Mouse (Mus musculus): Measurements from ENCODE around the gene Sstr3.

Gene Sstr3

DNA sequence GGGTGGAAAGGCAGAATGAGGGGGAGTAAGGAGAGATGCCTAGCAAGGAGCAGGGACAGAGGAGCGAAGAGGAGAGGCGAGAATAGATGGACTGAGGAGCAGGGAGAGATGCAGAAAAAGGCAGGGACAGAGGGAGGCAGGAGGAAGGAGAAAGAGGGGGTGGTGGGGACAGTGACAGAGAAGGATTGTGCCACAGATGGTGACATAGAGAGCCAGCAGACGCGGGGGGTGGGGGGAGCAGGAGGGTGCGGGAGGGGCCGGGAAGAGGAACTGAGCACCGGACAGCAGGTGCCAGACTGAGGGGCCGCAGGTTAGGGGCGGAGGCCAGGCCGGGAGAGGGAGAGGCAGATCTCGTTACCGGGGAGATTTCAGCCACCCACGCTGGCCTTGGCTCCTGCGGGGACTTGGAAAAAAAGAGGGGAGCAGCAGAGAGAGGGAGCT, at the start of gene Sstr3:
Gene Sstr3 (minus strand): TSS at position 125 of the 441 bp plus-strand sequence.
- in situ Hi-C loops (cut with MboI; ENCODE audit: low pct_unique_long_range_greater_than_20kb in 1 of 2, low sequenced_read_pairs in 2 of 2, unreplicated experiment in 1 of 2) = loop anchor here in 1 of 2 experiments (5.0 kb wide), 1 partner anchor 43 kb away; no protein-coding TSS in a partner anchor

DNA sequence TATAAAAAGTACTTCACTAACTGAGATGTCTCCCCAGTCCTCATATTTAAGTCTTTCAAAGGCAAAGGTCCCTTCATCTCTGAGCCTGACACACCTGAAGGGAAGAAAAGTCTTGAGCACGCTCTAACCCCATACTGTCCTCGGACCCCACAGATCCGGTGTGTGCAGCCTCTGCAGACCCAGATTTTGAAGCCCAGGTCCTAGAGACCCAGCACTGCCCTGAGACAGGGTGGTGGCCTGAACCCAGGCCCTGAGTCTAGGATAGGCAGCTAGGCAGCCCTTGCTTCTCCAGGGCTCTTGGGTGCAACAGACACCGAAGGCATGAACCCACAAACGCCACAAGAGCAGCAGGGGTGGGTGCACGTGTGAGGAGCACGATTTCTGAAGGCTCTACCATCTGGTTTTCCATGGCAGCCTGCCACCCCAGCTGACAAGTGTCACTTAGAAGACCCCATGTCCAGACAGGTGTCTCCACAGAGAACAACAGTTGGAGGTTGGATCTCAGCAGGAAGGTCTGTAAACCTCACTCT, 49.5 kb upstream of the Sstr3 start:
- in situ Hi-C loops (cut with MboI; ENCODE audit: low pct_unique_long_range_greater_than_20kb in 1 of 2, low sequenced_read_pairs in 2 of 2, unreplicated experiment in 1 of 2) = no loop called here

DNA sequence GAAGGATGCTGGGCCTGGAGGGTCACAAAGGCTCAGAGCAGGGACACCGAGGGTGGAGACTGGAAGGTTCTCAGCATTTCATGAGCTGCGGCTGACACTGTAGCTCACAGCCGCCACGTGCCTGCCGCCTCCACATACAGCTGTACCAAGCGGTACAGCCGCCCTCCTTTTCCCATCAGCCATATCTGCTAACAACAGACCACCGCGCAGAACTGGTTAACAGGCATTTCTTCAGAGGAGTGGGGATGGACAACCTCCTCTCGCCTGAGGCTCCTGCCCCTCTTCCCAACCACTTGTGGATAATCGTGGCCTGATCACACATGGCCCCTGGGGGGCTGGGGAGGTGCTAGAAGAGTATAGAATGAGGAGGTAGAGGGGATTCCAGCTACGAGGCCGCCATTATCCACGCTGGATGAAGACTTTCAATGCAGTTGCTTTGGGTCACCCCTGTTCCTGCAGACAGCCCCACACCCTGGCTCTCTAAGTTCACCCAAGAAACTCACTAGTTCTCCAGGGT, 48.0 kb upstream of the Sstr3 start:
- in situ Hi-C loops (cut with MboI; ENCODE audit: low pct_unique_long_range_greater_than_20kb in 1 of 2, low sequenced_read_pairs in 2 of 2, unreplicated experiment in 1 of 2) = no loop called here

DNA sequence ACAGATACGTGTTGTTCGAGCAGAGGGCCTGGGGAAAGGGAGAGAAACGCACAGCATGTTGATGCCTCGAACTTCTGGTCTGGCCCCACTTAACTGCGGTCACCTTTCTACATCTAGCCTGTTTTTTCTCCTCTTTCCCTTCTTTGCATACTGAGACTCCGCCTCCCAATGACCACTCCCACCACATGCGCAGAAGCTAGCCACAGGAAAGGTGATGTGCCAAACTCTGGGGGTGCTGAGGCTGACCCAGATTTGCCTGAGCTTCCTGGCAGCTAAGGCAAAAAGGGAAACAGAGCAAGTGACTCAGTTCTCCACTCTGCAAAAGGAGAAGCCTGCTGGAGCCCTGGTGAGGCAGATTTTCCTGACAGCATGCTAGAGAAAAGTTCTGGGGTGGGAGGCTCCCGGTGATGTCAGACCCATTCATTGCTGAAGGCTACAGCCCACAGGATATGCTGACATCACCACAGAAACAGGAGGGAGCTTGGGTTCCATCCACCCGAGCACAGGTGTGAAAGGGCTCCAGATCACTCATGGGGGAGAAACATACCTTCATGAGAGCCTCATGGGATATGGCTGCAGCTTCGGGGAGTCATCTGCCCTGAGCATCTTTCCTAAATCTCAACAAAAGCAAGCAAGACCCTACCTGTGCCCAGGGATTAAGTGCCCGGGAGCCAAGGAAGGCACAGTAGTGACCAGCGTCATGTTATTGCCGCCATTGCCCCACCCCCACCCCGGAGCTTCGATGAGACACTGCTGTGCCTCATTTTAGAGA, 47.4 kb upstream of the Sstr3 start:
- in situ Hi-C loops (cut with MboI; ENCODE audit: low pct_unique_long_range_greater_than_20kb in 1 of 2, low sequenced_read_pairs in 2 of 2, unreplicated experiment in 1 of 2) = no loop called here

DNA sequence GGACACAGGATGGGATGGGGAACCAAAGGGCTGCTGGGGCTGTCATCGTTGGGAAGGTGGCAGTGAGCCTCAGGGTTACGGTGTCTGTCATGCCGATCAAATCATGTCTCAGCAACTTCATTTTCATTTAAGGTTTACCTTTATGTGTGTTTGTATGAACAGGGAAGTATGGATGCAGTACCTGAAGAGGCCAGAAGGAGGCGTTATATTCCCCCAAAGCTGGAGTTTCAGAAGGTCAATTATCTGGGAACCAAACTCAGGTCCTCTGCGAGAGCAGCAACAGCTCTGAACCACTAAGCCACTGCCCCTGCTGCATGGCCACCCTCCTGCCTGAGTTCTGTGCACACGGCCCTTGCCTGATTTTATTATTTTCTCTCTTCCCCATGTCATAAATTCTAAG, 46.3 kb upstream of the Sstr3 start:
- in situ Hi-C loops (cut with MboI; ENCODE audit: low pct_unique_long_range_greater_than_20kb in 1 of 2, low sequenced_read_pairs in 2 of 2, unreplicated experiment in 1 of 2) = no loop called here

DNA sequence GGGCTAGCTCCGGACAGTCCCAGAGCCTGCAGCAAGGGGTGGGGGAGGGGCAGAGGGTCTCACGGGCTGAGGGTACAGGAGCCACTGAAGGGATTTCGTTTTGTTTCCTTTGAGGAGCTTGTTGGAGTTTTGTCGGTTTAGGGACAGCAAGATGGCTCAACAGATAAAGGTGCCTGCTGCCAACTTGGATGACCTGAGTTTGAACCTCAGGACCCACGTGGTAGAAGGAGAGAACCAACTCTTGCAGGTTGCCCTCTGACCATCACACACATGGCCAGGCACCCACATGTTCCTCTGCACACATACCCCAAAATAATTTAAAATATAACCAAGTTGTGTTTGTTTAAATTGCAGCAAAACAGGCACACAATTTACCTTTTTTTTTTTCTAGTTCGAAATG, 45.5 kb upstream of the Sstr3 start:
- in situ Hi-C loops (cut with MboI; ENCODE audit: low pct_unique_long_range_greater_than_20kb in 1 of 2, low sequenced_read_pairs in 2 of 2, unreplicated experiment in 1 of 2) = loop anchor here in 1 of 2 experiments (5.0 kb wide), 1 partner anchor 43 kb away; no protein-coding TSS in a partner anchor

DNA sequence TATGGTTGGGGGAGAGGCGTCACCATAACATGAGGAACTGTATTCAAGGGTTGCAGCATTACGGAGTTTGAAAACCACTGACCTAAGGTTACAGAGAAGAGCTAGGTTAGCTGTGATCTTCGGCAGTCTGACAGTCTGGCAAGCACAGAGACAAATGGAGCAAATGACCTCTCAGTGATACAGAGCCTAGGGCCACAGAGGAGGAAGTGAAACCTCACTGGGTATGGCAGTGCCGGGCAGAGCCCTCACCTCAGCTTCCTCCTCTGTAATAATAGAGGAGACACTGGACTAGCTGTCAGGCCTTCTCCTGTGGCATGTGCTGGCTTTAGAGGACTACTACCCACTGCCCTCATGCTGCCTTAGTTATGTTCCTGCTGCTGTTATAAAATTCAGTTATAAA, 44.4 kb upstream of the Sstr3 start:
- in situ Hi-C loops (cut with MboI; ENCODE audit: low pct_unique_long_range_greater_than_20kb in 1 of 2, low sequenced_read_pairs in 2 of 2, unreplicated experiment in 1 of 2) = loop anchor here in 1 of 2 experiments (5.0 kb wide), 1 partner anchor 42 kb away; no protein-coding TSS in a partner anchor

DNA sequence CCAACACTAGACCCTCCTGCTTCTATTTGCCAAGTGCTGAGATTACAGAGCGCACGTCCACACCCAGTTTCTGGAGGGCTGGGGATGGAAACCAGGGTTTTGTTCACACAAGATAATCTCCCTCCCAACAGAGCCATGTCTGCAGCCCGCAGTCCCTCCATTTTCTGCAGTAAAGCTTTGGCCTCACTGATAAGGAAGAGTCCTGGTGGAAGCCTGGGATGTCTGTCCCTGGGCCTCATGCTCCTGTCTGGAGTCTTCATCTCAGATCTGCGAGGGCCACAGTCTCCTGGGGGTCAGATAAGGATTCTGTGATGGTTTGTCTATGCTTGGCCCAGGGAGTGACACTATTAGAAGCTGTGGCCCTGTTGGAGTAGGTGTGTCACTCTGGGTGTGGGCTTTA, 43.6 kb upstream of the Sstr3 start:
- in situ Hi-C loops (cut with MboI; ENCODE audit: low pct_unique_long_range_greater_than_20kb in 1 of 2, low sequenced_read_pairs in 2 of 2, unreplicated experiment in 1 of 2) = loop anchor here in 1 of 2 experiments (5.0 kb wide), 1 partner anchor 41 kb away; no protein-coding TSS in a partner anchor

DNA sequence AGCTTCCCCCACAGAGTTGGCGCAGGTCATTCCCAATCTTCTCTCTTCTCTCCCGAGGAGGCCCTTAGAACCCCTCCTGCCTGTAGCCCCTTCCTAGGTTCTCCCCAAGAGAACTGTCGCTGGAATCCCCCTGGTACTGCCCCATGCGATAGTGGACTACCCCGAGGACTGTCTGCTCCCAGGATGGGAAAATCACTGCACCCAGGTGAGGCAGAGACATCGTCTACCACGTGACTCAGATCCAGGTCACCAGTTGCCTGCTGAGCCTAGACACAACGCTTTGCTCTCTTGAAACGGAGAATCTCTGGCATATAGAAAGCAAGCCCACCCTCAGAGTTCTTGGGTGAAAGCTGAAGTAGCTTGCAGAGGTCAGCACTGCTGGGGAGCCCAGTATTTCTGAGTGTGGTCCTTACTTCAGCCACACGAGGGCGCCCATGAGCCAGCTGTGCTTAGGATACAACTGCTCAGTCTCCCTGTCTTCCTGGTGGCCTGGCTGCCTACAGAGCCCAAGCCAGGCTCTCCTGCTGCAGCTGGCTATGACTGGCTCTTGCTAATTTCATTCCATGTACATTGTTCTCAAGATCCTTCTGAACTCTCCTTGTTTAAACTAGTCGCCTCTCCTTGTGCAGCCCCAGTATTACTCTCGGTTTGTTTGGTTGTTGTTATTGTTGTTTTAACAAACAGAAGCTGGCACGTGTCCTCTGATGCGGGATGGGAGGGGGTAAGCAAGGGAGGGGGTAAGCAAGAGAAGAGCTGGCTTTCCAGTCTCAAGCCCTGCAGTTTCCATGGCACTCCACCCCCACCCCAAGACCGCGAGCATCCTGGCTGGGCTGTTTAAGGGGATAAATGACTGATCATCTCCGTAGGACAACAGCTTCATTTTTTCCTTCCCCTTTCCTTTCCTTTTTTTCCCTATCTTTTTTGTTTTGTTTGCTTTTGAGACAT, 42.8 kb upstream of the Sstr3 start:
- in situ Hi-C loops (cut with MboI; ENCODE audit: low pct_unique_long_range_greater_than_20kb in 1 of 2, low sequenced_read_pairs in 2 of 2, unreplicated experiment in 1 of 2) = loop anchor here in 1 of 2 experiments (5.0 kb wide), 1 partner anchor 40 kb away; no protein-coding TSS in a partner anchor

DNA sequence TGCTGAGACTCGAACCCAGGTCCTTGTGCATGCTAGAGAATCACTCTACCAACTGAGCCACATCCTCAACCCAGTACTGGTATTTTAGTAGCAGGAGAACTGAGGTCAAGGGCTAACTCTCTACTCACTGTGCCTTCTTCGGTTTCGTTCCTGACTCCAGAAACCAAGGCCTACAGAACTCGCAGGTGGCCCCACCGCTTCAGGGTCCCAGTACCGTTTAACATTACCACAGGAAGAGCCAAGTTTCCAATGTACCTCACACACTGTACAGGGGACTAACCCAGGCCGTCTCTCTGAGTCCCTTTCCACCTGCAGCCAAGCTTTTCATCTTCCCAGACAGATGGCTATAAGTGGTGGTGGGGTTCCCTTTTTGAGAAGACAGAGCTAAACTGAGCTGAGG, 40.9 kb upstream of the Sstr3 start:
- in situ Hi-C loops (cut with MboI; ENCODE audit: low pct_unique_long_range_greater_than_20kb in 1 of 2, low sequenced_read_pairs in 2 of 2, unreplicated experiment in 1 of 2) = loop anchor here in 1 of 2 experiments (5.0 kb wide), 1 partner anchor 38 kb away; no protein-coding TSS in a partner anchor

DNA sequence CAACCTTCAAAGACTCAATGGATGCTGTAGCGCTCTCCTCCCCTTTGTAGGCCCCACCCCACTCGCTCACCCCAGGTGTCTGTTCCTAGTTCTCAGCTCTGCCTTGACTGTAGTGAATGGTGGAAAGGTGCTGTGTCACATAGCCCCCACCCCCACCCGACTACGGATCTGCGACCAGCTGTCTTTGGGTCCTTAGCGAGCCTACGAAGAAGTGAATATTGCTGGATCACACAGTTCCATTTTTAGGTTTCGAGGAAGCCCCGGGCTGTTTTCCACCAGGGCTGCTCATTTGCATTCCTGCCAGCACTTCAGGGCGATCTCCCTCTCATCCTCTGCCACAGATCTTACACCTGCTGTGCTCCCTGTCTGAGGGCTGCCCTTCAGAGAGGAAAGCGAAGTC, 38.9 kb upstream of the Sstr3 start:
- in situ Hi-C loops (cut with MboI; ENCODE audit: low pct_unique_long_range_greater_than_20kb in 1 of 2, low sequenced_read_pairs in 2 of 2, unreplicated experiment in 1 of 2) = no loop called here

DNA sequence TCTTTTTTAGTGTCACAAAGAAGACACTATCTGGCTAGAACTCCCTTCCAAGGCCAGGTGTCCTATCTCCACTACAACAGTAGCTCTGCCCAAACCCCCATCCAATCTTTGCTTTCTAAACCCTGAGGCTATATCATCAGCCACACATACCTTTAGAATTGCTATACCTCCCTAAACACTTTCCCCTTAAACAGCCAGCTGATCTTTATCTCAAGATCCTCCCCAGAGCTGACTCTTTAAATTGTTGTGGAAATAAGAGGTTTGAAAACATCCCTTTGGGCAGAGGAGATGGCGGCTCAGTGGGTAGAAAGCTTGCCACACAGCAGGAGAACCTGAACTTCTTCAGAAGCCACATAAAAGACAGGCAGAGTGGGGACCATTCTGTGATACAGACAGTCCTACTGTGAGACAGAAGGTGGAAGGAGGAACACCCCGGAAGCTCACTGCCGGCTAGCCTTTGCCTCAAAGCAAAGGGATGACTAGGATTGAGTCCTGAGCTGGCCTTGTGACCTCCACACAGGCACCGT, 31.9 kb upstream of the Sstr3 start:
- in situ Hi-C loops (cut with MboI; ENCODE audit: low pct_unique_long_range_greater_than_20kb in 1 of 2, low sequenced_read_pairs in 2 of 2, unreplicated experiment in 1 of 2) = no loop called here

DNA sequence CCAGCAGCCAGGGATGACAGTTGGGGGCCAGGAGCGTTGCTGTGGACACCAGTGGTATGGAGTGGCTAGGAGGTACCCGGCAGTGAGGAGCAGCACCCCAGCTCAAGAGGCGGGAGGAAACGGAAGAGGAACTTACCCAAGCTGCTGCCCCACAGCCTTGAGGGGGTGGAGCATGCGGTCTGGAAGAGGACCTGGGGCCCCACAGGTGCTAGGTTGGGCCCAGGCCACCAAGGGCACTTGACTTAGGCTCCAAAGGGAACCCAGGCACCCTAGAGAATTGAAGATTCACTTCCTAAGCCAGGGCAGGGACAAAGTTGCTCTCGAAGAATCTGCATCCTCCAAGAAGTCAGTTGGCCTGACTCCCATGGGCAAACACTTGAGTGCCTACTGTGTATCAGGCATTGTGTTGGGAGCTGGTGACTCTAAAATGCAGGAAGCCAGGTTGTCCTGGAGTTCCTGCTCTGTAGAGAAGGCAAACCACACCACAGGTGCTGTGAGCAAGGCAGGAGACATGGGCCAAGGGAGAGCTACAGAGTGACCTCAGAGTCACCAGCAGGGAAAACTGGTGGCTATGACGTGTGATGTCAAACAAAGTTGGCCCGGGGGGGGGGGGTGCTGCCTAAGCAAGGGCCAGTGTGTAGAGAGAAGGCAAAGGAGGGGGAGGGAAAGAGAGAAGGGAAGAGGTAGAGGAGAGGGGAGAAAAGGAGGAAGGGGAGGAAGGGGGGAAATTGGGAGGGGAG, 28.3 kb upstream of the Sstr3 start, which contains the start of gene Rac2:
Gene Rac2 (minus strand): TSS at position 126 of the 740 bp plus-strand sequence.
- in situ Hi-C loops (cut with MboI; ENCODE audit: low pct_unique_long_range_greater_than_20kb in 1 of 2, low sequenced_read_pairs in 2 of 2, unreplicated experiment in 1 of 2) = no loop called here

DNA sequence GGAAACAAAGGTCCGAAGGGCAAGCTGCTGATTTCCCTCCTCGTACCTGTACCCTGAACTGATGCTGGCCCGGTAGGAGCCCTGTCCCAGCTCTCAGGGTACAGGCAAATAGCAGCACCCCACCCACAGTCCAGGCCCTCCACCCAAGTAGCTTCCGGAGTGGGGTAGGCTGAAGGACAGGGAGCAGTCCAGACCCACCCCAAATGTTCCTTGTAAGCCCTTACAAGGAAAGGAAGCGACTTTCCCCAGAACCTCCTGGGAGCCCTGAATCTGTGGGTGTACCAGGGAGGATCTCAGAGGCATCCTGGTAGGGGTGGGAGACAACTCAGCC, 27.8 kb upstream of the Sstr3 start:
- in situ Hi-C loops (cut with MboI; ENCODE audit: low pct_unique_long_range_greater_than_20kb in 1 of 2, low sequenced_read_pairs in 2 of 2, unreplicated experiment in 1 of 2) = no loop called here

DNA sequence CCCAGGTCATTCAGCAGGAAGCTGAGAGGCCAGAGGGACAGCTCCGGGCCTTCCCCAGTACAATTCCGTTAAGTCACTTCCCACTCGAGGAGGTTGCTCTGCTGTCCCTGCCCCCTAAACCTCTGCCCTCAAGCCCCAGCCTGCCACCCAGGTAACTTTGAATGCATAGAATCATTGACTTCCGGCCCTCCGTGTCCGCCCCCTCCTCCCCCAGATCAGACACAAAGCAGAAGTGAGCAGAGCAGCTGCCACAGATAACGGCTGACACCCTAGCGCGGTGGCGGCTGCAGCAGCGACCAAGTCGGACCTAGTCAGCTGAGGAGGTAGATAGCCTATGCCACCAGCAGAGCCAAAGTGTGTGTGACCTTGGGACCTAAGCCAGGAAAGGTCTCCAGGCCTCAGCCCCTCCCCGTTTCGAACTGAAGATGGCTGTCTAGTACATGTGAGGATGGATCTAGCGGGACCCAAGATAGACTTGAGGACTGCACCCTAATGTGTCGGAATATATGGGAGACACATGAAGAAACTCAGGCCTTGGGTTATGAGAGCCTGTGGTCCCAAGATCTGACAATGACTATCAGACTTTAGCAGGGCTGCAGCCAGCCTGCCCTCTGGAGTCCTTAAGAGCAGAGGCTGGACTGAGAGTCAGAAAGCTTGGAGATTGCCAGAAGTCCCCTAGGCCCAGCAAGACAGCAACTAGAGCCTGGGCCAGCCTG, 27.2 kb upstream of the Sstr3 start:
- in situ Hi-C loops (cut with MboI; ENCODE audit: low pct_unique_long_range_greater_than_20kb in 1 of 2, low sequenced_read_pairs in 2 of 2, unreplicated experiment in 1 of 2) = no loop called here

DNA sequence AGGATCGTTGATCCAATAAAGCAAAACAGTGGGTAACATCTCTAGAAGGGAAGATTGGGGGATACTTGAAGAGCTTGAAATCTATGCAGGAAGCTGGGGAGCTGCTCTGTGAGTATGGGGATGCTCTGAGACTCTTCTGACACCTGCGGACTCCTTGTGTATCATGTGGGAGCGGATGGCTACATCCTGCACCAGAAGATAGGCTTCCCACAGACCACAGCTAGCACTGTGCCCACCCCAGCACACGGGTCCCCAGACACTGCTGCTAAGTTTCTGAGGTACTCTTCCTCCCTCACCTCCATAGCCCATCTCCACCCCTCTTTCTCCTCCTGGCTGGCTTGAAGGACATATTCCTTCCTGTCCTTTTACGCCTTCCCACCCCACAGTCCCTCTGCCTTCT, 25.7 kb upstream of the Sstr3 start:
- in situ Hi-C loops (cut with MboI; ENCODE audit: low pct_unique_long_range_greater_than_20kb in 1 of 2, low sequenced_read_pairs in 2 of 2, unreplicated experiment in 1 of 2) = no loop called here

DNA sequence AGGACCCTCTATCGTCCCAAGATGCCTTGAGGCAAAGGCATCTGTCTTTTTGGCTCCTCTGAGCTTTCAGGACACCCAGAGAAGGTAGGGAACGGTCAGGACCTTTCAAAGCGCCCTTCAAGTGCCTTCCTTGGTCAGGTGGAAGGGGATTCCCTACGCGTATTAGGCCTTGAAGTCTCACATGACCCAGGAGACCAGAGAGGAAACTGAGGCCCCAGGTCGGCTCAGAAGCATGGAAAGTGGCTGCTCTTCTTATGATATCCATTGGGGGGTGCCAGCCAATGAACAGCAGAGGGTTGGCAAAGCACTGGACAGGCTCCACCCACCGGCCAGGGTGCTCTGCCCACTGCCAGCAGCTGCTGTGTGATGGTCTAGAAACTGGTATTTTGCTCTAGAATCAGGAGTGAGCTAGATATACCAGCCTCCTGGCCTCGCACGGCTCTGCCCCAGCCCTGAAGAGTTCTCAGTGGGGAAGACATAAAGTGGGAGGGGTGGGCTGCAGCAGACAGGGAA, 23.2 kb upstream of the Sstr3 start:
- in situ Hi-C loops (cut with MboI; ENCODE audit: low pct_unique_long_range_greater_than_20kb in 1 of 2, low sequenced_read_pairs in 2 of 2, unreplicated experiment in 1 of 2) = no loop called here

All from mouse embryonic stem cell (cell line).